Mouse (Mus musculus) brain, embryonic 14.5 days (tissue): ENCODE data around the gene Adamts14.

Experiments used
- CTCF ChIP-seq: fragments of 200-500 bp; IDR thresholded peaks from 2 replicates; pipeline ENCODE4 v1.5.1; 2012; ENCODE audit warnings: inconsistent platforms, mild to moderate bottlenecking, moderate library complexity, borderline replicate concordance; ENCODE audit not compliant: insufficient read depth, insufficient read length; ENCODE audit errors: extremely low read depth
- POLR2A ChIP-seq: fragments of 200-500 bp; IDR thresholded peaks from 2 replicates; pipeline ENCODE4 v1.6.1; 2012; ENCODE audit warnings: mild to moderate bottlenecking, inconsistent platforms, borderline replicate concordance; ENCODE audit not compliant: poor library complexity, insufficient read depth, insufficient read length, severe bottlenecking; ENCODE audit errors: extremely low read depth

- TF ChIP-seq POLR2A (no peak), CTCF (no peak)
These were observed 42.2 kb upstream of the Adamts14 start for GRCm38 (mm10) chr10:61315324-61315880.
